Mouse (Mus musculus): ENCODE data around the gene Kcnh5. TPM values are rescaled to one million over a fixed set of nuclear protein-coding genes. Genes with fewer than 3 reads are reported as not detected.

Gene Kcnh5
- polyA plus RNA-seq, 1 experiment from 2014 or later = 0.09 TPM

- Histone ChIP-seq H3K4me2 (ENCODE audit: low read depth, severe bottlenecking) (no peak overlapping the region), H3K9me3 (ENCODE audit: control insufficient read depth, low read length) (no peaks in the 10 kb centered on the region), H3K27ac (replicated peaks; ENCODE audit: low read depth, low read length) (no peak overlapping the region), H3K27me3 (ENCODE audit: control insufficient read depth, insufficient read depth, low read length) (no peaks in the 10 kb centered on the region), H3K4me1 (ENCODE audit: control insufficient read depth, insufficient read depth, low read length) (no peaks in the 10 kb centered on the region), H3K9ac (ENCODE audit: low read length) (no peak overlapping the region), H3K36me3 (ENCODE audit: control insufficient read depth, insufficient read depth, low read length) (no peaks in the 10 kb centered on the region), H3K4me3 (ENCODE audit: low read depth, low read length) (no peak overlapping the region)
- ATAC-seq (ENCODE audit: insufficient number of reproducible peaks, low FRiP score, low TSS enrichment, low read depth) (no peak), DNase-seq (ENCODE audit: low spot score) (no peak)
- WGBS = 61% methylated on average over 2 of the region's 2 CpGs
Measured at GRCm38 (mm10) chr12:74850323-74850722, 326.8 kb downstream of the Kcnh5 start.

GRCm38 (mm10) chr12:74849912-74850311 lies 327.2 kb downstream of the Kcnh5 start:
- H3K4me3 ChIP-seq (ENCODE audit: low read depth, low read length) = no peak overlapping the region
- H3K9ac ChIP-seq (ENCODE audit: low read length) = no peak overlapping the region
- H3K36me3 ChIP-seq (ENCODE audit: control insufficient read depth, insufficient read depth, low read length) = no peaks in the 10 kb centered on the region
- ATAC-seq (ENCODE audit: insufficient number of reproducible peaks, low FRiP score, low TSS enrichment, low read depth) = no peak
- no peak overlapping the region for H3K27ac ChIP-seq (replicated peaks; ENCODE audit: low read depth, low read length)
- H3K4me2 ChIP-seq (ENCODE audit: low read depth, severe bottlenecking) = no peak overlapping the region
- no peaks in the 10 kb centered on the region for H3K9me3 ChIP-seq (ENCODE audit: control insufficient read depth, low read length)
- no peaks in the 10 kb centered on the region for H3K4me1 ChIP-seq (ENCODE audit: control insufficient read depth, insufficient read depth, low read length)
- no peaks in the 10 kb centered on the region for H3K27me3 ChIP-seq (ENCODE audit: control insufficient read depth, insufficient read depth, low read length)
- 83% methylated on average over 4 of the region's 4 CpGs for WGBS
- DNase-seq (ENCODE audit: low spot score) = no peak

GRCm38 (mm10) chr12:74848611-74849347 lies 328.4 kb downstream of the Kcnh5 start:
- H3K27ac ChIP-seq (replicated peaks; ENCODE audit: low read depth, low read length) = no peak overlapping the region
- H3K4me2 ChIP-seq (ENCODE audit: low read depth, severe bottlenecking) = no peak overlapping the region
- H3K27me3 ChIP-seq (ENCODE audit: control insufficient read depth, insufficient read depth, low read length) = no peaks in the 10 kb centered on the region
- H3K9ac ChIP-seq (ENCODE audit: low read length) = no peak overlapping the region
- H3K4me3 ChIP-seq (ENCODE audit: low read depth, low read length) = no peak overlapping the region
- DNase-seq (ENCODE audit: low spot score) (no peak), ATAC-seq (ENCODE audit: insufficient number of reproducible peaks, low FRiP score, low TSS enrichment, low read depth) (no peak)
- 90% methylated on average over 12 of the region's 12 CpGs for WGBS
- H3K4me1 ChIP-seq (ENCODE audit: control insufficient read depth, insufficient read depth, low read length) = no peaks in the 10 kb centered on the region
- no peaks in the 10 kb centered on the region for H3K36me3 ChIP-seq (ENCODE audit: control insufficient read depth, insufficient read depth, low read length)
- no peaks in the 10 kb centered on the region for H3K9me3 ChIP-seq (ENCODE audit: control insufficient read depth, low read length)

Other genes starting within 250 kb of the Kcnh5 start
- gene Rhoj, start 131.0 kb upstream of the Kcnh5 start, polyA plus RNA-seq (2014; fragmentation: Nextera tagmentation; extraction: Ambion mirVana) = 29.2 and 32.7 TPM in 2 replicates
- not detected in 2 replicates for gene Gphb5, start 239.4 kb upstream of the Kcnh5 start, polyA plus RNA-seq (2014; fragmentation: Nextera tagmentation; extraction: Ambion mirVana)